Mouse (Mus musculus) right cerebral cortex, postnatal 36 days (tissue): ENCODE data around the gene Dcxr.
"Not testable (repeated sequence)": the region's sequence is repeated elsewhere in the genome, so short reads cannot be mapped to it uniquely, and the experiment has no call there.

Source experiments
- DNase-seq, 2 experiments: peaks; one replicate each; pipeline ENCODE4 v3.0.0; 2022; ENCODE audit warnings: low spot score in 2 of 2, mixed read lengths in 1 of 2

Gene Dcxr

GRCm38 (mm10) chr11:120727169-120727527 lies at the start of gene Dcxr:
Gene Dcxr, minus strand, starts transcription at chr11:120727281.
- peak; percentile 53 to 58 for DNase-seq

GRCm38 (mm10) chr11:120775774-120776469 lies 48.8 kb upstream of the Dcxr start:
- DNase-seq: peak; percentile 85

DNA sequence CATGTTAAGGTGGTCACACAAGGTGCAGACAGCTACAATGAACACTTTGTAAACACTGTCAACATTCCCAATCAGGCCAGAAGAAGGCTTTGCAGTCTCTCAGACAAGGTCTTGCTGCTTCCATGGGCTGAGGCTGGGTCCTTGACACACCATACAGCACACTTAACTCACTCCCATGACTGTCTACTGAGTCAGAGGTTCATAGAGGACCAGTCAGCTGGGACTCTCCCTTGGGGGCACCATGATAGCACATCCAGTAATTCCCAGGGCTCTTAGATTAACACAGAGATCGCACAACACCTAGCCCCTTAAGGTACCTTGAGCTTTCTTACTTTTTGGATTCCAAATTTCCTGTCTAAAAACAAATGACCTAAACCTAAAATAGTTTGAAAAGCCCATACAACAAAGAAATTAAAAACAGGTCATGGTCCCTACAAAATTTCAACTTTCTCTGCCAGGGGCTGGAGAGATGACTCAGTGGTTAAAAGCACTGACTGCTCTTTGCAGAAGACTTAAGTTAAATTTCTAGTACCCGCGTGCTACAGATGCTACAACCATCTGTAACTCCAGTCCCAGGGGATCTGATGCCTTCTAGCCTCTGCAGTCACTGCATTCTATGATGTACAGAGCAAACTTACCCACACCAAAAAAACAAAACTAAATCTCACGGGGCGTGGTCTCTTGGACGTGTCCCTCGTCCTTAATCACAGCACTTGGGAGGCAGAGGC lies 46.5 kb upstream of the Dcxr start:
- DNase-seq: no peak

- no peak for DNase-seq
Observed at GRCm38 (mm10) chr11:120772749-120773148, 45.7 kb upstream of the Dcxr start.

DNA sequence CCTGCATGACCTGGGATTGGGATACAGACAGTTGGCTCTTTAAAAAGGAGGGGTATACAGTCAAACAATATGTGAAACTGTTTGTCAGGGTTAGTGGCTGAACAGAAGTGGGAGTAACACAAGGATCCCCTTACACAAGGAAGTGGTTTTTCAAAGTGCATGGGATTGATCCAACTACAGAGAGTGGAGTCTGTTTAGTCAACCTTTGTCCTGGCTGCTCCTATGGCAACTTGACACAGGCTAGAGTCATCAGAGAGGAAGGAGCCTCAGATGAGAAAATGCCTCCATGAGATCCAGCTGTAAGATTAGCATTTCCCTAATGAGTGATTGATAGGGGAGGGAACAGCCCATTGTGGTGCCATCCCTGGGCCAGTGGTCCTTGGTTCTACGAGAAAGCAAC lies 41.1 kb upstream of the Dcxr start:
- no peak for DNase-seq

- DNase-seq: not testable (repeated sequence)
Observed at GRCm38 (mm10) chr11:120767023-120767422, 39.9 kb upstream of the Dcxr start.

- DNase-seq: not testable (repeated sequence)
Observed at GRCm38 (mm10) chr11:120763121-120763999, 36.3 kb upstream of the Dcxr start.

DNA sequence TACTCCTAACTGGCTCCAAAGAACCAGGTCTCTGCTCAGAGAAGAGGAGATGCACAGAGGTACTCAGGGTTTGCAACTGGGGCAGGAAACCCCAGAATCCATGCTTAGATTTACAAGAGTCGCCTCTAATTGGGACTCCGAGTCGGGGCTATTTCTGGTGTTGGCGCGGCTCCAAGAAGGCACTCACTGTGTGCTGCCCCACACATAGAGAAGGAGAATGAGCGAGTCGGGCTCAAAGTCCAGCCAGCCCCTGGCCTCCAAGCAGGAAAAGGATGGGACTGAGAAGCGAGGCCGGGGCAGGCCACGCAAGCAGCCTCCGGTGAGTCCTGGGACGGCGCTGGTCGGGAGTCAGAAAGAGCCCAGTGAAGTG lies 35.6 kb upstream of the Dcxr start, which contains the start of gene Hmga1b:
Hmga1b (plus strand) TSS at position 123 of the 370 bp plus-strand sequence.
- DNase-seq: not testable (repeated sequence)

GRCm38 (mm10) chr11:120761811-120762671 lies 35.0 kb upstream of the Dcxr start:
- no peak for DNase-seq

- DNase-seq: no peak
Observed at GRCm38 (mm10) chr11:120760236-120760635, 33.2 kb upstream of the Dcxr start.

GRCm38 (mm10) chr11:120751606-120752005 lies 24.5 kb upstream of the Dcxr start:
- DNase-seq: no peak

- no peak for DNase-seq
Observed at GRCm38 (mm10) chr11:120749430-120749829, 22.3 kb upstream of the Dcxr start.

- DNase-seq: no peak
Observed at GRCm38 (mm10) chr11:120747974-120748373, 20.9 kb upstream of the Dcxr start.

DNA sequence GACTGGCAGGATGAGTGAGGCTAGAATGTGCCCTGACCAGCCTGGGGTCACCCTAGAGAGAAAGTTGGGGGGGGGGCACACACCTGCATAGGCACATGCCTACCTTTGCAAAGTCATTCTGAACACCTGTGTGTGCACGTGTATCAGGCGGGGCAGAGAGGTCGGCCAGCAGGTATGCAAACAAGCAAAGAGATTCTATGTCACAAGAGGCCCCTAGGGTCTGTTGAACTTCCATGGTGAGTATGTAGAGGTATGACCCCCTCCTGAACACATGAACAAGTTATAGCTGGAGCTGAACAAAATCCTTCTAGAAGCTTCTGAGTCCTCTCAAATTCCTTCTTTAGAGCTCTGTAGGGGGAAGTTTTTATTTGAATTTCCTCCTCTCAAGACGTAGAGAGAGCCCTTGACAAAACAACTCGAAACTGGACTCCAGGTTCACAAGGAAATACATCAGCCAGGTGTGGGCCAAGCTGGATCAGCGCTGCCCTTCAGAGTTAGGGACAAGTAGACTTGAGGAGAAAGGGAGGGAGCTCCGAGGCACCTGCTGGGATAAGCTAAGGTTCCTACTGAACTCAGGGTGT lies 17.1 kb upstream of the Dcxr start:
- no peak for DNase-seq

- DNase-seq: no peak
Observed at GRCm38 (mm10) chr11:120740981-120741380, 13.9 kb upstream of the Dcxr start.

GRCm38 (mm10) chr11:120736424-120736823 lies 9.3 kb upstream of the Dcxr start:
- no peak for DNase-seq

GRCm38 (mm10) chr11:120733521-120733920 lies 6.4 kb upstream of the Dcxr start:
- no peak for DNase-seq

- DNase-seq: no peak
Observed at GRCm38 (mm10) chr11:120731858-120732680, 5.0 kb upstream of the Dcxr start, which contains the start of gene Cbr2. Gene Cbr2, minus strand, starts transcription at chr11:120732114.

GRCm38 (mm10) chr11:120731395-120731794 lies 4.3 kb upstream of the Dcxr start:
- no peak for DNase-seq

DNA sequence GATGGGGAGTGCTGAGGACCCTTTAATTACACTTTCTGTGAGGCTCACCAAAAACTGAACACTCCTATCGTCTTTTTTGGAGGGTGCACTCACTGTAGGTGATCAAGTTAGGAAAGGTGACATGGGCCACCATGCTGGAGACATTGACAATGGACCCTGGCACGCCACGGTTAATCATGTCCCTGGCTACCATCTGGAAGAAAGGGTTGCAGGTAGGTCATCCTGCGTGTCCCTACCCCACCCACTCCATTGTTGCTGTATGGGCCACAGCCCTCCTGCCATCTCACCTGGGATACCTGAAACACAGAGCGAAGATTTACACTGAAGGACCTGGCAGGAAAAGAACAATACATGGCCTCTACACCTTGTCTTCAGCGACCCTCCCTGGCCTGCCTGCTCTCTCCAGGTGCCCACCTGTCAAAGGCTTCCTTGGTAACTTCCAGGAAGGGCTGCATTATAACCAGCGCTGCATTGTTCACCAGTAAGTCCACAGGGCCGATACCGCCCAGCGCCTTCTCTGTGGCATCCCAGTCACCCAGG lies 3.3 kb upstream of the Dcxr start:
- DNase-seq: no peak
